Mouse (Mus musculus) mature B cell (primary cell): ENCODE results near the gene Lingo1.

Experiments used
- in situ Hi-C: fragments of 300-500 bp; cut with MboI; formaldehyde crosslinking; loops from 2 replicates; pipeline ENCODE4 v1.14.3; 2019

Gene Lingo1

DNA sequence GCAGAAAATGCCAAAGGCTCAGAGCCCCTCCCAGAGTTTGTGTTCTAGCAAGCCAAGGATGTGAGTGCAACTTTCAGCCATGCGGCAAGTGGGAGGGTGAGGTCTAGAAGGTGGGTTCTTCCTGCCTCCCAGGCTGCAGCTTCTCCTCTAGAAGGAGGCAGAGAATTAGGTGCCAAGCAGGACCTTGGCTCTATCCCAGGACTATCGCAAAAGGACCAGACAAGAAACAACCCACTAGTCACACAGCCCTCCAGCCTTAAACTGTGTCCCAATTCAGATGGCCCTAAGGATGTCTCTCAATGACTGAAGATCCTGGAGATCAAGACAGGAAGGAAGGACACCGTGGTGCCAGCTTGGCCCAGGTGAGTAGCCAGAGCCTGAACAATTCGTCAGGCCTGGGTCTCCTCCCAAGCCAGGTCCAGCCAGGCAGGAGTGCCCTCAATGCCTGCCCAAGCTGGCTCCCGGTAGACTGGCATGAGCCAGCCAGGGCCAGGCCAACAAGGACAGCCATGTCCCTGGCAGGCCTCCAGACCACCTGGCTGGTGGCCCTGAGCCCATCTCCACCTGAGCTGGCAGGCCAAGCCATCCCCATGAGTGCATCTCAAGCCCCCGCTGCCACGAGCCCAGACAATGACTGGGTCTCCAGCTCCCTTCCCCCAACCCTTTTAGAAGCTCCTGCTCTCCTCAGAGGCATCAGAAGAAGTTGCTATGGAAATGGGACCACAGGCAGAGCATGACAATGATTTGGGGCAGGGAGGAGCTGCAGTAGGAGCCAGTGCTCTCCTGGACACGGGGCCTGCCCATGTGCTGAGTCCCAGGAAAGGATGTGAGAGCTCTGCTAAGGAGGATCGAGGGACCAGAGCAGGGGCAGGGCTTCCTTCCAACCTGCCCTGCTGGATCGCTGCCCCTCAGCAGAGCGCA, 19.1 kb downstream of the Lingo1 start:
- in situ Hi-C loops = no loop called here

GRCm38 (mm10) chr9:56775161-56775934, 20.9 kb downstream of the Lingo1 start:
- in situ Hi-C loops = no loop called here

- in situ Hi-C loops = no loop called here
Observed at GRCm38 (mm10) chr9:56774231-56774630, 22.0 kb downstream of the Lingo1 start.

DNA sequence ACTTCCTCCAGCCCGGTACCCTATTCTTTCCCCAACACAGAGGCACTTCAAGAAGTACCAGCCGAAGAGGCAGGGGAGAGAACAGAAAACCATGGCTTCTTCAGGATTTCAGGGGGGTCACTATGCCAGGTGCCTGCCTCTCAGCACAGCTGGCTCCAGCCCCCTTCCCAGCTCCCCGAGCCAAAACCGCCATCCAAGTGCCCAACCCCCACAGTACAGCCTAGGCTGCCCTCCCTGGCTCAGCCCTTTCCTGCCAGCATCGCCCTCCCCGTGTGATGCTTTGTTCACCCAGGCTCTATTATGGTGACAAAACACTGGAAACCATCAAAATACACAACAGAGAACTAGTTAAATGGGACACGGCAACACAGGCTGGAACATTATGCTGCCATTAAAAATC, 22.6 kb downstream of the Lingo1 start:
- in situ Hi-C loops = no loop called here

- in situ Hi-C loops = no loop called here
Observed at GRCm38 (mm10) chr9:56767653-56768136, 28.6 kb downstream of the Lingo1 start.

DNA sequence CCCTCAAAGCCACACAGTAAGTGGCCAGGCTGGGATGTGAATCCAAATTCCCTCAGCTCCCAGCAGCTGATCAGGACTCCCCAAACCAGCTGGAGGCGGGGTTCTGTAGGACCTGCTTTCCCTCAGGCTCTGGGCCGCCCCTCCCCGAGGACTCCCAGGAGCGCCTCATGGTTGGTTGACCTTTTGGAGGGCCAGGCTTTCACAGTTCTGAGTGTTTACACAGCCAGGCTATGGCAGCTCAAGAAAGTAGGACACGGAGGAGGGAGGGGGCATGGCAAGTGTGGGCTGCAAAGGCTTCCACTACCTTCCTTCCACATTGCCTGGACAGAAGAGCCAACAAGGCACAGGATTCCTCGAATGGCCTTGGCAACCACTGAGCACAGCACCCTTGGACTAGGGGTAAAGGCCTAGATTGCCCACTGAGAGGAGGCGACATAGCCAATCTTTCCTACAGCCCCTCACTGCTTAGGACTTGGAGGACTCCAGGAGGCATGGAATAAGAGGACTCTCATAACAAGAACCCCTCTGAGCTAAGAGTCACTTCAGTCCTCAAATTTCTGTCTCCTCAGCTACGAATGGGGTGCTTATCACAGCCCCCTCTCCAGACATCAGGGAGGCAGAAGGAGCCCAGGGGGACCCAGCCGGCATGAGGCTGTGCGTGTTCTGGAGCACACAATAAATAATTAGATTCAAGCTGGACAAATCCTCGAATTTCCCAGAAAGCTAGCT, 29.5 kb downstream of the Lingo1 start:
- in situ Hi-C loops = no loop called here

- in situ Hi-C loops = no loop called here
Observed at GRCm38 (mm10) chr9:56762106-56762562, 34.1 kb downstream of the Lingo1 start.

DNA sequence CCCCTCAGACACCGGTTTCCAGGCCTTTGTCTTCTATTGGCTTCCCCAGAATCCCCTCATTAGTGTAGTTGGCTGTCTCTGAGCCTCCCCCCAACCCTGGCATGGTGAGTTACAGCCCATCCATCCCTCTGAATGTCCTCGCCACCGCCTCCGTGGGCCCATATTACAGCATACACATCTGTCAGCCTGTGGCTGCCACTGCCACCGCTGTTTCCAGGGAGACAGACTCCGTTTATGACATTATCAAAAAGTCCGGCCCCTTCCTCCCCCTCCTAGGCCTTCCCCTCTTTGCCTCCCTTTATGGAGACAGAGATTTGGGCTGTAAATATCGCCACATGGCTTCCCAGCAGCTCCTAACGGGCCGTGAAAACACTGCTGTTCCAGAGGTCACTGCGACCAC, 38.5 kb downstream of the Lingo1 start:
- in situ Hi-C loops = no loop called here

DNA sequence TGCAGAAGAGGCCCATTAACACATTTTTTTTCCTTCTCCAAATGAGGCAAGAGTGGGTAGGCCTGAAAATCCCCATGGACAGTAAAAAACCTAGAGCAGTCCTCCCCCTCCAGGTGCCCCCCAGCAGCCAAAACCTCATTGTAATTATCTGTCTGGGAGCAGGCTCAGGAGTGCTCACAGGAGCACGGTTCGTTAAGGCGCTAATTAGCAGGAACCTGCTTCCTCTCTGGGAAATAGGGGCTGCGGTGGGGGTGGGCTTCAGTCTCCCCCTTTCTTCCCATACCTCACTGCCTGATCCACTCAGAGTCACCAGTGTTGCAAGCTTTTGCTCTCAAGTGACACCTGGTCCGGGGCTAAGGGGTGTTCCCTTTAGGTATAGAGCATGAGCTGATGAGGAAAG, 41.1 kb downstream of the Lingo1 start:
- in situ Hi-C loops = no loop called here

DNA sequence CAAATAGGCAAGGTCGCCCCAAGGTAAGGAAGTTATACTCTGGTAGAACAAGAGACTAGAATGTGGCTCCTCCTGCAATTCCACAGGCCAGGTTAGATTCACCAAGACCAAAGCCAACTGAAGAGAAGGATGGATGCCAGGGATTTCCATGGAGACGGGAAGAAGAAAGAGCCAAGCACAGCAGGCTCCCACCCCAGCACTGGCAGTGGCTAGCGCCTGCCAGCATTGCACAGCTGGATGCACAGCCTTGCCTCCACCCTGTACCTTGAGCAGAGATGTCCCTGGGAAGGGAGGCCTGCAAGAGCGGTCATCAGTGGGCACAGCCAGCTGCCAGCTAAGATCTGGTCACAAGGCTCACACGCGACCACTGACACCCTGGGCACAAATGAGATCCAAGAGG, 42.9 kb downstream of the Lingo1 start:
- in situ Hi-C loops = no loop called here

DNA sequence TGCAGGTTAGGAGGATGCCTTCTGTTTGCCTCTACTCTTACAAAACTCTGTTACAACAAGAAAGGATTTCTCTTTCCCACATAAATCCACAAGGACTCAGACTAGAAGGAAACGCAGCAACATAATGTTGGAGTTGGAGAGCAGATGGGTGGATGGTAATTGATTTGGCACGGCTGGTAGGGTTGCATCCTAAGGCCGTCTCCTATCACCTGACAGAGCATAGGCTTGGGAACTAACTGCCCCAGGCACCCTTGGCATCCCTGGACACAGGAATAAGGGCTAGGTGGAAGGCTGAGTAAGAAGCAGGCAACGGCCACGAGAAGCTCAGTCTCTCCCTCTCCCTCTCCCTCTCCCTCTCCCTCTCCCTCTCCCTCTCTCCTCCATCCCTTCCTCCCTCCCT, 48.2 kb downstream of the Lingo1 start:
- in situ Hi-C loops = no loop called here

DNA sequence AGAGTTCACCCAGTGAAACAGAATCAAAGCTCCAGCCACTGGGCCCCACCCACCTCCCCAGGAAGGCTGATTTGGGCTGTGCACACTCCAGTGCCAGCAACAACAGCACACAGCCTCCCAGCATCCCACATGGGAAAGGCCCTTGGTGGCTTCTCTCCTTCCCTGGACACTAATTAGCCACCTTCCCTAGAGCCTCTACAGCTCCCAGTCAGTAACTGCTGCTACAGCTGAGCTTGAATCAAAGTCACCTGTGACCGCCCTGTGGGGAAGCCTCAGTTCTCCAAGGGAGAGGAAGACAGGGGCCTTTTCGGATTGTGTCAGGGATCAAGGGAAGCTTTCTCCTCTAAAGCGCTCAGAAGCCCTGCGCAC, 49.4 kb downstream of the Lingo1 start:
- in situ Hi-C loops = no loop called here

DNA sequence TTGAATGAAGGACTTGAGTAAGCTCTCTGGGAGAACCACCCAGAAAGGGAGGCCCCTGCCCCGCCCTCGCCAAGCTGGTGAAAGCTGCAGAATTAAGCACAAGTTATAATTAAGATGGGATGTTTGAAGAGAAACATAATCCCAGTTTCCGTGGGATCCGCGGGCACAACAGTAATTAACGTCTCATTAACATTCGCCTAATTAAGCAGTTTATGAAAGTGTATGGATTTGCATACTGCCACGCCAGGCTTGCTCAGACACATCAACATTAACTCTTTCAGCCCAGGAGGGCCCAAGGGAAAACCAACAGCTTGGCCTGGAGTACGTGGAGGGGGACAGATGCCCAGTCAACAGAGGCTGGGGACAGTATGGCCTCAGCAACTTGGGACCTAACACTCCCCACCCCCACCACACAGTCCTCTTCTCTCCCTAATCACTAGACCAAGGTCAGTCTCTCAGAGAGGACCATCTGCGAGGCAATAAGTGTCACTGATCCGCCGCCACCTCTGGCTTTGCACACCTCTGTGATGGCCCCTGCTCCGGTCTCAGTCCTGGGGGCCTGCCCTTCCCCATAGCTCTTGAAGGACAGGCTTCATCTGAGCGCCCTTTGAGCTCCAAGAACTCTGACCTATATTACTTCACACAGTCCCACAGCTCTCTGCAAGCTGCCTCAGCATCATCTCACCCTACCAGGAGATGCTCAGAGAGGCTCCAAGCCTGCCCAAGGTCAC, 49.9 kb downstream of the Lingo1 start:
- in situ Hi-C loops = no loop called here

GRCm38 (mm10) chr9:56744369-56744768, 51.9 kb downstream of the Lingo1 start:
- in situ Hi-C loops = no loop called here

DNA sequence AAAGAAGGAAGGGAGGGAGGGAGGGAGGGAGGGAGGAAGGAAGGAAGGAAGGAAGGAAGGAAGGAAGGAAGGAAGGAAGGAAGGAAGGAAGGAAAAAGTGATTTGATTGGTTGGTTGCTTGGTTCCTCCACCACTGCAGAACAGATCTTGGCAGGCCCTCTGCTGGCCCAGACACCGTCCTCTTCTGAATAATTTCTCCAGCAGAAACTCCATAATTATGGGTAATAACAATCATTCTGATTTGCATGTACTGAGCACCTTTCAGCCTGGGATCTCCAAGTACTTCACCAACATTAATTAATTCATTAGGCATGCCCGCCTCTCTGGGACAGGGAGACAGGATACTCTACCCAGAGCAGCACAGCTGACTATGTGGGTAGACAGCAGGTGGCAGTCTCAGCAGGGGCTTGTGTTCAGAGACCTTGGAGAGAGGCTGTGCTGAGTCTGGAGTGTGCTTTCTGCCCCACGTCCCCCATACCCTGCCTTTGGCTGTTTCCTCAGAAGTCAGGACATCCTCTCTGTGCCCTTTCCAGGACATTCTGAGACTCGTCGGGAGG, 57.0 kb downstream of the Lingo1 start:
- in situ Hi-C loops = no loop called here

DNA sequence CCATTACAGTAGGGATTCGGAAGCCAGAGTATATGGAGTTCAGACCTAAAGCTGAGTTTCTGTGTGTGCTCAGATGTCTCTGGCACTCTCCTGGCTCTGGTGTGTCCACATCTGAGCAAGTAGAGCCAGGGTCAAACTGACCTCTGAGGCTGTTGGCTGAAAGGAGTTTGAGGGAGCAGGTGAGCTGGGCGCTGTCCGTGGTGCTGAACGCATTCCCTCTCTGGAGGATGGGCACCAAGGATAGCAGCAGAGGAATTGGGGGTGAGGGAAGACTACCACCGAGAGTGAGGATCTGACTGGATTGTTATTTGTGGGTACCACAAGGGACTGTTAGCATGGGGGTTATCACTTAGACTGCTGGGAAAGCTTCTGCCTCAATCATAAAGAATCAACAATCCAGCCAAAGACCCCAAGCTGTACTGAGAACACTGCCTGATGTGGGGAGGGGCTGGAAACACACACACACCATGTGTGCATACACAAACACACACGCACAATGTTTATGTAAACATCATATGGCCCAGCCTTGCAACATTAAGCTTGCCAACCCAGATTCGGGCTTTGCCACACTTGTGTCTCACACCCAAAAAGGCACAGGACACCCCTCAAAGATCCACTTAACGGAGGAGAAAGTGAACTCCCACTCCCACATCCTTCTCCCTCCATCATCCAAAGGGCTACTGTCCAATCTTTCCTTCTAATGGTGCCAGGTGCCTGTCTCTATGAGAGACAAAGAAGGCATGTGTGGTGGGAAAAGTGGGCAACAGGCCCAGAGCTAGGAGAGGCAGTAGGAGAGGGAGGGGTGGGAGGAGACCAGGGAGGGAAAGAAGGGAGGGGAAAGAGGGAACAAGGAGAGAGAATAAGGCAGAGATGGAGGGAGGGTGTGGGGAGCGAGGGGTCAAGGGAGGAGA, 57.8 kb downstream of the Lingo1 start:
- in situ Hi-C loops = no loop called here

DNA sequence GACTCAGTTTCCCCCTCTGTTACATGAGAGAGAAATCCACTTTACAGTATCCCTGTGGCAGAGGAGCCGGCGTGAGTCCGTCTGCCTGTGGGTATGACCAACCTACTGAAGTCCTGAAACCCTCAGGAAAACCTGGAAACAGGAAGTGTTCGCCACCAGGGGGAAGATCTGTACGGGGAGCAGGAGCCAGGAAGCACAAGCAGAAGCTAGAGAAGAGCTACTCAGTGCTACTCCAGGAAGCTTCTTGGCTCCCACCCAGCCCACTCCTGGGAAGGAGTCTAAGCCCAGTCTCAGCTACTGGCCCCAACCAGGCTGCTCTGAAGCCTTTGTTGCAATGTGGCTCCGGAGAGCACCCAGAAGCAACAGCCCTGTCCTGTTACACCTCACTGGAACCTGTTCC, 61.9 kb downstream of the Lingo1 start:
- in situ Hi-C loops = no loop called here

GRCm38 (mm10) chr9:56730997-56731396, 65.3 kb downstream of the Lingo1 start:
- in situ Hi-C loops = no loop called here

DNA sequence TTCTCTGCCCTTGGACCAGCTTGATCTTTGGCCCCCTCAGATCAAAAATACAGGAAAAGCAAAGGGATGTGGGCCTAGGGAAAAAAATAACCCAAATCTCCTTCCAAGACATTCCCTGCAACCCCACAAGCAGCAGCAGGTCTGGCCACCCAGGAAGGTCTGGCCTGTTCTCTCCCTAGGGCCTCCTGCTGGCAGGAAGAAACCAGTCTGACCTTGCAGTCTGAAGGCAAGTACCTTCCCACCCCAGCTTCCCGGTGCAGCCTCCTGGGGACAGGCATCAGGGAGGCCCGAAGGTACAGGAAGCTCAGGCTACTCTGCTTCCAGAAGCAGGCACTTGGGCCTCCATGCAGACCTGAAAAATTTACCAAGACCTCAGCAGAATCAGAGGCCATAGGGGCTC, 67.1 kb downstream of the Lingo1 start:
- in situ Hi-C loops = no loop called here
